Mouse (Mus musculus) gastrocnemius, postnatal 14 days (tissue): ENCODE results near the gene Atp6v1g3. TPM values are rescaled to one million over a fixed set of nuclear protein-coding genes. Genes with fewer than 3 reads are reported as not detected.

Experiments used
- DNase-seq: peaks from one replicate; pipeline ENCODE4 v3.0.0; 2021; ENCODE audit warnings: mixed read lengths
- intact Hi-C: fragments of 180-260 bp; cut with DNase I; formaldehyde crosslinking; loops from one replicate; pipeline ENCODE4 v1.15.1; 2025; ENCODE audit warnings: low total_unique reads
- total RNA-seq, 2 experiments: library from RNA; stranded (reverse); gene quantifications; 2 replicates each; pipeline ENCODE4 v1.2.3; 2021

The Atp6v1g3 gene
- total RNA-seq, 2 experiments from 2014 or later = not detected

DNA sequence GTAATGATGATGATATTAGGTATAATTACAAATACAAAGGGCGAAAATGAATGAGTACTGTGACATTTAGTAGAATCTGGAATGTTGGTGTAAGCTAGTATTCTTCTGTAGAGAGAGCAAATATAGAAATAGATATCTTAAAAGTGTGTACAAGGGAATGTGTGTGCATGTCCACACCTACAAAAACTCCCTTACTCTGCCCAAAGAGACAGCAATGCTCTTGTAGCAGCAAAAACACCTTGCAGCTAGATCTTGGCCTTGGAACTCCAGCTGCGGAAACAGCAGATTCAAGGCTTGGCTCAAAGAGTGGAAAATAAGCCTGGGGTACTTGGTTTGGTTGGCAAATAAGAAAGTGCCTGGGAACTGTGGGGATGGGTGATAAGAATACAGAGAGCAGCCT, 57.0 kb downstream of the Atp6v1g3 start:
- intact Hi-C loops = no loop called here
- DNase-seq = no peak

DNA sequence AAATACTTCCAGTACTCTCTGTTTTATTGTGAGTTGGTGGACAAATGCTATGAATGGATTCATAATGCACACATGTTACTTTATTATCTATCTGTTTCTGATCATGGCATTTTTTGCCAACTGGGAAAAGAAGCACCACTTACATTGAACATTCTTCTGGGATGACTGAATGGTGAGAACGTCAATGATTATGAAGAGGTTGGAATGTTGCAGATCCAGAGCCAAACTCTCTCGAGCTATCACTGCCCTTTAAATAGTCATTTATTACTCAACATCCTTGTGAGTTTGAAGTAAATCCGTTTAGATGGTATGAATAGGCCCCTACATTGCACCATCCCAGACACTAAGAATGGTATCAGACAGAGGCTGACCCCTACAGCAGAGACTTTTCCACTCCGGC, 58.1 kb downstream of the Atp6v1g3 start:
- intact Hi-C loops = no loop called here
- no peak for DNase-seq

DNA sequence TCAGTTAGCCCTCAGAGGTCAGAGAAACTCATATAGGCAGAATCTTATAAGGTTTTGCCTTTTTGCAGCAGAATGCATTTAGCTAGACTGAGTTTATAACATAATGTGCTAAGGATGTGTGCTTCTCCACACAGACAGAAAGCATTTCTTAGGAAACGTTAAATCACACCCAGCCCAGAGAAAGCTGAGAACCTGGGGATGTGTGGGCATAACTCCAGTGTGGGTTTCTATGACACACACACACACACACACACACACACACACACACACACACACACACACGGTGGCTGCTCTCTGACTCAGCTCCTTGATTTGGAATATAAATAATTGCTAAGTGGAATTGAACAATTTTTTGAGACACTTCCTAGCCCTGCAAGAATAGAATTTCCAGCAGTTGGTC, 61.2 kb downstream of the Atp6v1g3 start:
- intact Hi-C loops = no loop called here
- no peak for DNase-seq

DNA sequence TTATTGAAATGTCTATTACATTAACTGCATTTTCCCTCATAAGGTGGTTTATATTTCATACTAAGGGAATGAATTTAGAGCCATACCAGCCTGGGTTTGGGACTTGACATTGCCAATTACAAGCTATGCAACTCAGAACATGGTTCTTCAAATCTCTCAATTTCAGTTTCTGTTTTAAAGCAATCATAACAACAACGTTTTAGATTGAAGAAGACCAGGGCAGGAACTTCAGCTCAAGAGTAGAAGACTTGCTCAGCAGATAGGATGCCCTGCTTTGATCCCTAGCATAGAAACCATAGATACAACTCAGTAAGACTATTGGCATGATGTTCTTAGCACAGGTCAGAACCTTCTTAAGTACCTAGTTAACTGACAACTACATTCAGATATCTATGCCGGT, 63.9 kb downstream of the Atp6v1g3 start:
- no peak for DNase-seq
- intact Hi-C loops = no loop called here

Other genes starting within 250 kb of the Atp6v1g3 start
- 1 to 10 TPM; 1.3 to 1.6 TPM for gene Ptprc, start 98.0 kb upstream of the Atp6v1g3 start, total RNA-seq